In genomic region chr10:56194310-56194709, GRCm38 (mm10) we compare ENCODE assay signal across 30 mouse cellular contexts. TPM values are rescaled to one million over a fixed set of nuclear protein-coding genes. Genes with fewer than 3 reads are reported as not detected.
DNase-seq lines count a peak whose midpoint lies in the region; ATAC-seq lines count a peak whose summit lies in the region.
"Had no signal": no experiment of that assay in that cellular context is flagged by ENCODE, and none has a peak within 500 bp of the region (broad histone marks: within the 10 kb centered on the region; RNA-seq: fewer than 3 reads in every experiment).

No protein-coding gene starts in this region.

- H3K27ac ChIP-seq in forebrain, embryonic 13.5 days, result no peak overlapping the region
- no peak overlapping the region for H3K27ac ChIP-seq in forebrain, embryonic 12.5 days
- H3K27ac ChIP-seq in kidney, embryonic 14.5 days (ENCODE audit: low read depth, low read length), result no peak overlapping the region
- H3K27ac ChIP-seq in midbrain, embryonic 16.5 days (ENCODE audit: low read length), result no peak overlapping the region
- H3K27ac ChIP-seq: forebrain, embryonic 10.5 days; gastrocnemius, adult 2 months; heart, embryonic 15.5 days; hindbrain, embryonic 10.5 days; hindbrain, embryonic 13.5 days; intestine, embryonic 15.5 days had no signal

- no peak overlapping the region for H3K4me2 ChIP-seq in forebrain, embryonic 13.5 days
- H3K4me2 ChIP-seq in forebrain, embryonic 12.5 days, result no peak overlapping the region
- H3K4me2 ChIP-seq in kidney, embryonic 14.5 days (replicated peaks; ENCODE audit: low read depth, low read length), result no peak overlapping the region
- H3K4me2 ChIP-seq in midbrain, embryonic 16.5 days (ENCODE audit: low read length), result no peak overlapping the region
- H3K4me2 ChIP-seq: heart, embryonic 12.5 days; heart, embryonic 15.5 days; hindbrain, embryonic 13.5 days; intestine, embryonic 15.5 days had no signal

- DNase-seq in kidney, postnatal 4 days, result no peak
- DNase-seq in retina, postnatal 1 day, result peak; percentile 3
- DNase-seq in retina, embryonic 14.5 days (ENCODE audit: low spot score), result no peak
- DNase-seq in heart, adult 18-20 months, result no peak
- DNase-seq: adrenal gland, postnatal 10 days; adrenal gland, postnatal 36 days; B cell, adult 2 months; cerebellum, adult 11 months; cerebellum, adult 2 months; cerebellum, adult 9-11 months; cerebellum, postnatal 25 days; forebrain, postnatal 0 days; gastrocnemius, adult 2 months; gastrocnemius, postnatal 14 days; heart, postnatal 10 days; heart, postnatal 36 days had no signal

- H3K9me3 ChIP-seq in forebrain, embryonic 13.5 days (replicated peaks), result no peaks in the 10 kb centered on the region
- no peaks in the 10 kb centered on the region for H3K9me3 ChIP-seq in forebrain, embryonic 12.5 days
- H3K9me3 ChIP-seq in kidney, embryonic 14.5 days (ENCODE audit: control insufficient read depth, low read length), result no peaks in the 10 kb centered on the region
- no peaks in the 10 kb centered on the region for H3K9me3 ChIP-seq in midbrain, embryonic 16.5 days (replicated peaks; ENCODE audit: control insufficient read depth, low read length, poor library complexity, severe bottlenecking)
- H3K9me3 ChIP-seq: forebrain, embryonic 10.5 days; G1E; heart, embryonic 12.5 days; heart, embryonic 15.5 days; hindbrain, embryonic 10.5 days; hindbrain, embryonic 13.5 days; intestine, embryonic 15.5 days had no signal

- H3K36me3 ChIP-seq in forebrain, embryonic 13.5 days (ENCODE audit: poor library complexity, severe bottlenecking), result no peaks in the 10 kb centered on the region
- no peaks in the 10 kb centered on the region for H3K36me3 ChIP-seq in forebrain, embryonic 12.5 days (replicated peaks)
- no peaks in the 10 kb centered on the region for H3K36me3 ChIP-seq in kidney, embryonic 14.5 days (ENCODE audit: control insufficient read depth, insufficient read depth, low read length)
- H3K36me3 ChIP-seq in midbrain, embryonic 16.5 days (ENCODE audit: control insufficient read depth, insufficient read depth, low read length), result no peaks in the 10 kb centered on the region
- H3K36me3 ChIP-seq: forebrain, embryonic 10.5 days; G1E; heart, embryonic 12.5 days; heart, embryonic 15.5 days; hindbrain, embryonic 10.5 days; hindbrain, embryonic 13.5 days; intestine, embryonic 15.5 days had no signal

- H3K27me3 ChIP-seq in forebrain, embryonic 13.5 days, result no peaks in the 10 kb centered on the region
- H3K27me3 ChIP-seq in forebrain, embryonic 12.5 days, result no peaks in the 10 kb centered on the region
- H3K27me3 ChIP-seq in kidney, embryonic 14.5 days (ENCODE audit: control insufficient read depth, insufficient read depth, low read length), result no peaks in the 10 kb centered on the region
- no peaks in the 10 kb centered on the region for H3K27me3 ChIP-seq in midbrain, embryonic 16.5 days (ENCODE audit: control insufficient read depth, insufficient read depth, low read depth, low read length)
- H3K27me3 ChIP-seq: CH12.LX; heart, embryonic 12.5 days; heart, embryonic 15.5 days; hindbrain, embryonic 13.5 days; intestine, embryonic 15.5 days; Patski had no signal

- no peak overlapping the region for H3K4me3 ChIP-seq in forebrain, embryonic 13.5 days
- no peak overlapping the region for H3K4me3 ChIP-seq in forebrain, embryonic 12.5 days (replicated peaks)
- no peak overlapping the region for H3K4me3 ChIP-seq in kidney, embryonic 14.5 days (ENCODE audit: low read length)
- H3K4me3 ChIP-seq in midbrain, embryonic 16.5 days (ENCODE audit: low read depth, low read length), result no peak overlapping the region
- H3K4me3 ChIP-seq: forebrain, embryonic 10.5 days; gastrocnemius, adult 2 months; heart, embryonic 12.5 days; heart, embryonic 15.5 days; hindbrain, embryonic 10.5 days; hindbrain, embryonic 13.5 days; intestine, embryonic 15.5 days had no signal

- H3K9ac ChIP-seq in forebrain, embryonic 13.5 days, result no peak overlapping the region
- H3K9ac ChIP-seq in forebrain, embryonic 12.5 days, result no peak overlapping the region
- no peak overlapping the region for H3K9ac ChIP-seq in kidney, embryonic 14.5 days (ENCODE audit: low read depth, low read length)
- H3K9ac ChIP-seq in midbrain, embryonic 16.5 days (ENCODE audit: low read depth, low read length), result no peak overlapping the region
- H3K9ac ChIP-seq: forebrain, postnatal 0 days; heart, embryonic 12.5 days; heart, embryonic 15.5 days; hindbrain, embryonic 13.5 days; intestine, embryonic 15.5 days had no signal

- WGBS in forebrain, embryonic 13.5 days, result 76% methylated on average over 7 of the region's 7 CpGs
- 77% methylated on average over 7 of the region's 7 CpGs for WGBS in forebrain, embryonic 12.5 days
- WGBS in kidney, embryonic 14.5 days, result 68% methylated on average over 7 of the region's 7 CpGs
- 54% methylated on average over 7 of the region's 7 CpGs for WGBS in midbrain, embryonic 16.5 days

- H3K4me1 ChIP-seq in forebrain, embryonic 13.5 days, result no peaks in the 10 kb centered on the region
- no peaks in the 10 kb centered on the region for H3K4me1 ChIP-seq in forebrain, embryonic 12.5 days
- no peaks in the 10 kb centered on the region for H3K4me1 ChIP-seq in kidney, embryonic 14.5 days (ENCODE audit: control insufficient read depth, insufficient read depth, low read length)
- H3K4me1 ChIP-seq in midbrain, embryonic 16.5 days (ENCODE audit: control insufficient read depth, insufficient read depth, low read length), result no peaks in the 10 kb centered on the region; the same call in 1 of the 2 replicates
- H3K4me1 ChIP-seq: forebrain, embryonic 10.5 days; heart, embryonic 12.5 days; heart, embryonic 15.5 days; hindbrain, embryonic 10.5 days; hindbrain, embryonic 13.5 days; intestine, embryonic 15.5 days had no signal

- peak; percentile 36; the same call in 1 of the 2 replicates for ATAC-seq in forebrain, embryonic 13.5 days
- ATAC-seq in forebrain, embryonic 12.5 days (ENCODE audit: low FRiP score), result no peak
- 0 out of 2 replicates have a peak, but pooled peaks have one; percentile 35 for ATAC-seq in kidney, embryonic 14.5 days (ENCODE audit: low FRiP score, low TSS enrichment)
- peak; percentile 45; the same call in 1 of the 2 replicates for ATAC-seq in midbrain, embryonic 16.5 days
- ATAC-seq: forebrain, postnatal 0 days; hindbrain, embryonic 16.5 days; intestine, embryonic 15.5 days; Patski had no signal

RNA-seq across cellular contexts. Expression of gene Tbc1d32, which starts 34.2 kb away (rescaled TPM):
- 2.9 and 3.1 TPM in 2 replicates for polyA plus RNA-seq in forebrain, embryonic 13.5 days (2015; fragmentation: Nextera tagmentation; extraction: Ambion mirVana)
- 4.5 and 5.0 TPM in 2 replicates for polyA plus RNA-seq in forebrain, embryonic 12.5 days (2016; fragmentation: Nextera tagmentation; extraction: Ambion mirVana)
- polyA plus RNA-seq in kidney, embryonic 14.5 days (2014; fragmentation: Nextera tagmentation; extraction: Ambion mirVana), result 2.8 and 6.1 TPM in 2 replicates
- 2.7 and 3.1 TPM in 2 replicates for polyA plus RNA-seq in midbrain, embryonic 16.5 days (2015; fragmentation: Nextera tagmentation; extraction: Ambion mirVana)
- 1 to 10 TPM; 4.0 to 4.6 TPM for total RNA-seq in heart, adult 18-20 months (2021)
